Mouse (Mus musculus) MEL (cell line): ENCODE data around the gene Ucp3. TPM values are rescaled to one million over a fixed set of nuclear protein-coding genes. Genes with fewer than 3 reads are reported as not detected.

Source experiments
- DNase-seq: peaks from one replicate; pipeline ENCODE4 v3.0.0; 2011; ENCODE audit warnings: low read depth, low spot score
- H3K27ac ChIP-seq: 2 replicates; pipeline ENCODE4 v1.5.1; 2012; ENCODE audit warnings: low read depth, mild to moderate bottlenecking, control low read depth, low read length, moderate library complexity; ENCODE audit not compliant: control insufficient read depth
- H3K27me3 ChIP-seq, 2 experiments: fragments of 150-350 bp in 1 of 2; sonication (generic) in 1 of 2; 2 replicates each; pipeline ENCODE4 v1.6.1; 2012; ENCODE audit warnings: low read length in 2 of 2, mild to moderate bottlenecking in 2 of 2, improper control_type of control experiment in 1 of 2, moderate library complexity in 1 of 2; ENCODE audit not compliant: insufficient read depth in 2 of 2, control insufficient read depth in 1 of 2
- H3K36me3 ChIP-seq, 2 experiments: 2 replicates each; pipeline ENCODE4 v1.6.1; 2012 to 2014; ENCODE audit warnings: low read length in 2 of 2, improper control_type of control experiment in 1 of 2, inconsistent platforms in 1 of 2, mild to moderate bottlenecking in 1 of 2; ENCODE audit not compliant: insufficient read depth in 2 of 2, control insufficient read depth in 1 of 2
- H3K4me1 ChIP-seq, 2 experiments: fragments of 150-350 bp in 1 of 2; sonication (generic) in 1 of 2; 2 replicates each; pipeline ENCODE4 v1.6.1; 2012; ENCODE audit warnings: low read length in 2 of 2, improper control_type of control experiment in 1 of 2, mild to moderate bottlenecking in 1 of 2; ENCODE audit not compliant: insufficient read depth in 2 of 2, control insufficient read depth in 1 of 2
- H3K4me3 ChIP-seq, 2 experiments: fragments of 150-350 bp in 1 of 2; sonication (generic) in 1 of 2; 2 replicates each; pipeline ENCODE4 v1.5.1; 2012; ENCODE audit warnings: low read depth in 2 of 2, low read length in 2 of 2, mild to moderate bottlenecking in 2 of 2, moderate library complexity in 2 of 2, control low read depth in 1 of 2, improper control_type of control experiment in 1 of 2; ENCODE audit not compliant: control insufficient read depth in 1 of 2, insufficient read depth in 1 of 2
- H3K79me2 ChIP-seq: 2 replicates; pipeline ENCODE4 v1.6.1; 2012; ENCODE audit warnings: mild to moderate bottlenecking, low read length, moderate library complexity; ENCODE audit not compliant: control insufficient read depth, poor library complexity, insufficient read depth
- H3K9ac ChIP-seq: 2 replicates; pipeline ENCODE4 v1.6.1; 2012; ENCODE audit warnings: low read depth, mild to moderate bottlenecking, control low read depth, low read length, moderate library complexity; ENCODE audit not compliant: control insufficient read depth, poor library complexity, severe bottlenecking
- H3K9me3 ChIP-seq: fragments of 150-350 bp; sonication (generic); replicated peaks from 2 replicates; pipeline ENCODE4 v1.6.1; 2012; ENCODE audit warnings: mild to moderate bottlenecking, low read length, improper control_type of control experiment, moderate library complexity; ENCODE audit not compliant: insufficient read depth
- CHD1 ChIP-seq: IDR thresholded peaks from 2 replicates; pipeline ENCODE4 v1.6.1; 2012; ENCODE audit warnings: low read depth, mild to moderate bottlenecking, inconsistent platforms, low read length, improper control_type of control experiment
- CHD2 ChIP-seq: IDR thresholded peaks from 2 replicates; pipeline ENCODE4 v1.6.1; 2011; ENCODE audit warnings: low read length, improper control_type of control experiment
- CTCF ChIP-seq, 3 experiments: IDR thresholded peaks in 2 of 3; conservative IDR thresholded peaks in 1 of 3; 2 replicates each; pipeline ENCODE4 v1.5.1; 2011 to 2012; ENCODE audit warnings: low read length in 3 of 3, low read depth in 2 of 3, mild to moderate bottlenecking in 2 of 3, improper control_type of control experiment in 1 of 3, inconsistent platforms in 1 of 3, mixed read lengths in 1 of 3, moderate library complexity in 1 of 3; ENCODE audit not compliant: control insufficient read depth in 1 of 3, insufficient read depth in 1 of 3, poor library complexity in 1 of 3, severe bottlenecking in 1 of 3
- E2F4 ChIP-seq: IDR thresholded peaks from 2 replicates; pipeline ENCODE4 v1.6.1; 2011; ENCODE audit warnings: low read depth, low read length, improper control_type of control experiment, borderline replicate concordance
- GABPA ChIP-seq: IDR thresholded peaks from 2 replicates; pipeline ENCODE4 v1.6.1; 2012; ENCODE audit warnings: low read depth, mild to moderate bottlenecking, inconsistent platforms, low read length, improper control_type of control experiment, moderate library complexity
- GATA1 ChIP-seq: IDR thresholded peaks from 2 replicates; pipeline ENCODE4 v1.6.1; 2011; ENCODE audit warnings: low read depth, low read length, improper control_type of control experiment
- HCFC1 ChIP-seq: IDR thresholded peaks from 2 replicates; pipeline ENCODE4 v1.6.1; 2012; ENCODE audit warnings: low read depth, mild to moderate bottlenecking, inconsistent platforms, low read length, improper control_type of control experiment, moderate library complexity
- JUND ChIP-seq: IDR thresholded peaks from 2 replicates; pipeline ENCODE4 v1.6.1; 2011; ENCODE audit warnings: low read depth, mild to moderate bottlenecking, improper control_type of control experiment, low read length
- MAX ChIP-seq: IDR thresholded peaks from 2 replicates; pipeline ENCODE4 v1.6.1; 2011; ENCODE audit warnings: low read length, improper control_type of control experiment
- MYB ChIP-seq: IDR thresholded peaks from 2 replicates; pipeline ENCODE4 v1.6.1; 2011; ENCODE audit warnings: mild to moderate bottlenecking, low read depth, low read length, improper control_type of control experiment
- NELFE ChIP-seq: IDR thresholded peaks from 2 replicates; pipeline ENCODE4 v1.6.1; 2011; ENCODE audit warnings: low read depth, low read length, improper control_type of control experiment
- NRF1 ChIP-seq: IDR thresholded peaks from 2 replicates; pipeline ENCODE4 v1.6.1; 2014; ENCODE audit warnings: low read depth, mild to moderate bottlenecking, inconsistent platforms, low read length, improper control_type of control experiment, moderate library complexity; ENCODE audit not compliant: poor library complexity, insufficient read depth, severe bottlenecking
- SMC3 ChIP-seq: IDR thresholded peaks from 2 replicates; pipeline ENCODE4 v1.6.1; 2011; ENCODE audit warnings: low read depth, low read length, improper control_type of control experiment
- TCF12 ChIP-seq: IDR thresholded peaks from 2 replicates; pipeline ENCODE4 v1.6.1; 2014; ENCODE audit warnings: low read depth, mild to moderate bottlenecking, inconsistent platforms, low read length, improper control_type of control experiment, moderate library complexity
- USF2 ChIP-seq, 2 experiments: IDR thresholded peaks; 2 replicates each; pipeline ENCODE4 v1.6.1; 2011 to 2012; ENCODE audit warnings: improper control_type of control experiment in 2 of 2, low read length in 2 of 2, borderline replicate concordance in 1 of 2, inconsistent platforms in 1 of 2, low read depth in 1 of 2, mild to moderate bottlenecking in 1 of 2; ENCODE audit not compliant: insufficient read depth in 1 of 2
- ZC3H11A ChIP-seq: IDR thresholded peaks from 2 replicates; pipeline ENCODE4 v1.6.1; 2012; ENCODE audit warnings: low read depth, mild to moderate bottlenecking, inconsistent platforms, low read length, improper control_type of control experiment
- ZKSCAN1 ChIP-seq: IDR thresholded peaks from 2 replicates; pipeline ENCODE4 v1.6.1; 2012; ENCODE audit warnings: low read depth, mild to moderate bottlenecking, inconsistent platforms, low read length, improper control_type of control experiment, moderate library complexity
- polyA plus RNA-seq, 2 experiments: library from polyadenylated mRNA; stranded (reverse) in 1 of 2; unstranded in 1 of 2; fragments of >175 nt in 1 of 2; fragments of >200 nt in 1 of 2; gene quantifications; 2 replicates each; pipeline versions ENCODE4 v1.2.1 to v1.2.4; 2012; ENCODE audit warnings: low replicate concordance in 2 of 2, low read depth in 1 of 2; ENCODE audit not compliant: insufficient read length in 2 of 2, insufficient read depth in 1 of 2, missing spikeins in 1 of 2
- total RNA-seq: library from RNA; depleted of rRNA; stranded (reverse); fragments of 300-350 nt; gene quantifications from 2 replicates; pipeline ENCODE4 v1.2.3, GENCODE M21; 2012

Ucp3 gene
- total and polyA plus RNA-seq, 3 experiments, result not detected

GRCm38 (mm10) chr7:100473846-100474454 lies 1.2 kb downstream of the Ucp3 start:
- H3K4me1 ChIP-seq, result no peaks in the 10 kb centered on the region
- H3K79me2 ChIP-seq, result no peaks in the 10 kb centered on the region
- H3K9ac ChIP-seq, result no peak overlapping the region
- no peaks in the 10 kb centered on the region; a peak in 1 of 4 replicates for H3K27me3 ChIP-seq
- no peak overlapping the region for H3K27ac ChIP-seq
- H3K4me3 ChIP-seq, result no peak overlapping the region
- H3K9me3 ChIP-seq, result no peaks in the 10 kb centered on the region
- DNase-seq, result no peak
- no peaks in the 10 kb centered on the region for H3K36me3 ChIP-seq
- TF ChIP-seq GATA1, result no peak

GRCm38 (mm10) chr7:100474680-100475079 lies 1.9 kb downstream of the Ucp3 start:
- Histone ChIP-seq H3K27me3 (no peaks in the 10 kb centered on the region; a peak in 1 of 4 replicates), H3K4me1 (no peaks in the 10 kb centered on the region), H3K79me2 (no peaks in the 10 kb centered on the region), H3K27ac (no peak overlapping the region), H3K36me3 (no peaks in the 10 kb centered on the region), H3K4me3 (no peak overlapping the region), H3K9ac (no peak overlapping the region), H3K9me3 (no peaks in the 10 kb centered on the region)
- no peak for DNase-seq
- TF ChIP-seq NELFE, result no peak
- no peak for TF ChIP-seq ZKSCAN1
- no peak for TF ChIP-seq E2F4
- no peak for TF ChIP-seq HCFC1
- TF ChIP-seq CHD1, result no peak
- TF ChIP-seq SMC3, result no peak
- no peak for TF ChIP-seq USF2 (IDR thresholded peaks at IDR 0.05; ENCODE audit: borderline replicate concordance in 1 of 2, insufficient read depth in 1 of 2, low read depth in 1 of 2, low read length in 2 of 2)
- no peak for TF ChIP-seq CTCF (IDR thresholded peaks at IDR 0.05 in 2 of 3, conservative IDR thresholded peaks at IDR 0.05 in 1 of 3; ENCODE audit: control insufficient read depth in 1 of 3, insufficient read depth in 1 of 3, low read depth in 2 of 3, low read length in 3 of 3, poor library complexity in 1 of 3, severe bottlenecking in 1 of 3)
- TF ChIP-seq TCF12, result no peak
- no peak for TF ChIP-seq MAX
- no peak for TF ChIP-seq MYB
- TF ChIP-seq GABPA, result no peak
- TF ChIP-seq JUND, result no peak
- no peak for TF ChIP-seq CHD2
- TF ChIP-seq ZC3H11A, result no peak
- TF ChIP-seq NRF1, result no peak
